Mouse (Mus musculus) ES-Bruce4 (cell line): ENCODE data around the gene Plekhg4. TPM values are rescaled to one million over a fixed set of nuclear protein-coding genes. Genes with fewer than 3 reads are reported as not detected.

Experiments
- H3K27ac ChIP-seq: 2 replicates; pipeline ENCODE4 v1.5.1; 2012; ENCODE audit warnings: low read length, inconsistent platforms; ENCODE audit not compliant: insufficient read depth
- H3K27me3 ChIP-seq: 2 replicates; pipeline ENCODE4 v1.6.1; 2012; ENCODE audit warnings: mild to moderate bottlenecking, low read length, inconsistent platforms; ENCODE audit not compliant: control insufficient read depth, poor library complexity, insufficient read depth, severe bottlenecking
- H3K36me3 ChIP-seq: 2 replicates; pipeline ENCODE4 v1.6.1; 2012; ENCODE audit warnings: inconsistent platforms, mild to moderate bottlenecking, low read length, moderate library complexity; ENCODE audit not compliant: control insufficient read depth, poor library complexity, insufficient read depth, severe bottlenecking
- H3K4me1 ChIP-seq: one replicate; pipeline ENCODE4 v1.8.1; 2011; ENCODE audit warnings: low read length; ENCODE audit not compliant: control insufficient read depth, insufficient read depth
- H3K4me3 ChIP-seq: 2 replicates; pipeline ENCODE4 v1.5.1; 2011; ENCODE audit warnings: low read depth, mild to moderate bottlenecking, low read length
- H3K9ac ChIP-seq: 2 replicates; pipeline ENCODE4 v1.6.1; 2012; ENCODE audit warnings: low read depth, mild to moderate bottlenecking, inconsistent platforms; ENCODE audit not compliant: poor library complexity, severe bottlenecking
- H3K9me3 ChIP-seq: replicated peaks from 2 replicates; pipeline ENCODE4 v1.6.1; 2012; ENCODE audit warnings: mild to moderate bottlenecking, low read length, inconsistent platforms; ENCODE audit not compliant: control insufficient read depth, poor library complexity, insufficient read depth, severe bottlenecking
- CTCF ChIP-seq: IDR thresholded peaks from one replicate; pipeline ENCODE4 v1.8.1; 2011; ENCODE audit warnings: low read depth, low read length
- EP300 ChIP-seq: IDR thresholded peaks from 2 replicates; pipeline ENCODE4 v1.6.1; 2011; ENCODE audit warnings: low read depth, low read length; ENCODE audit not compliant: insufficient read depth
- POLR2A ChIP-seq: IDR thresholded peaks from one replicate; pipeline ENCODE4 v1.8.1; 2011; ENCODE audit warnings: low read length; ENCODE audit not compliant: insufficient read depth
- polyA plus RNA-seq: library from polyadenylated mRNA; stranded (reverse); fragments of >200 nt; gene quantifications from 2 replicates; pipeline ENCODE4 v1.2.4, GENCODE M21; 2011; ENCODE audit warnings: low read depth; ENCODE audit not compliant: missing spikeins, insufficient read depth, insufficient read length

The Plekhg4 gene
- polyA plus RNA-seq, 1 experiment: 3.2 TPM

DNA sequence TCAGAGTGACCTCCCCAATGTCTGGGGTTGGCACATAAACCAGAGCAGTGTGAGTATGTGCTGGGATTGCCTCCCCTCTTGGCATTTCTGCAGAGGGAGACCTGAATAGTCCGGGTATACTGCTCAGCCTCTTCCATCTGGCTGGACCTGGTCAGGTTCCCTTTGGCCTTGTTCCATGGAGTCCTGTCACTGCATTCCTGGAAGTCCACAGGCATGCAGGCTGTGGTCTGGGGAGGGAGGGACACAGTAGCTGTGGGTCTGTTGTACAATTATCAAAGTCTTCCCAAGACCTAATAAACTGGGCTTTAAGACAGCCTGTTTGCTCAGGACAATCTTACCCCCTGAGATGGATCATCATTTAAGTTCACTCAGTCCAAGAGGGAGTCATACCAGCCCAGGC lies 14.1 kb downstream of the Plekhg4 start:
- TF ChIP-seq CTCF (no peak), POLR2A (no peak), EP300 (no peak)
- Histone ChIP-seq H3K4me1 (no peaks in the 10 kb centered on the region), H3K9me3 (no peaks in the 10 kb centered on the region), H3K27ac (no peak overlapping the region), H3K4me3 (no peak overlapping the region), H3K9ac (no peak overlapping the region), H3K27me3 (no peaks in the 10 kb centered on the region), H3K36me3 (no peaks in the 10 kb centered on the region)

DNA sequence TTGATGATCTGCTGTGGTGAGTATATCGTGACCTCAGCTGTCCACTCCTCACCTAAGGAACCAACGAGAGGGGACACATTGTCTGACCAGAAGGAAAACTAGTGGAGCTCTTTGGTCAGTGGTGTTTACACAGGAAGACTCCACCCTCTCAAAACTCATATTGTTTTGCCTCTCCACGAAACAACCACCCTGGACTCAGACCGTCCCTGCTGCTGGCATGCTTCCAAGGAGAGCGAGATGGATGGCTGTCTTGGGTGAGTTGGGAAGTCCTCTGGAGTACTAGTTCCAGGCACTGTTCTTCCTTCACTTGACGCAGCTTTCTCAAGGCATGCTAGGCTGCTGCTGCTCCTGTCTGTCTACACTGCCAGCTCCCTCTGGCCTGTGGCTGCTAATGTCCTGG lies 16.0 kb downstream of the Plekhg4 start:
- Histone ChIP-seq H3K9me3 (no peaks in the 10 kb centered on the region), H3K9ac (no peak overlapping the region), H3K36me3 (no peaks in the 10 kb centered on the region), H3K4me1 (no peaks in the 10 kb centered on the region), H3K4me3 (no peak overlapping the region), H3K27me3 (no peaks in the 10 kb centered on the region), H3K27ac (no peak overlapping the region)
- TF ChIP-seq CTCF (no peak), EP300 (no peak), POLR2A (no peak)

- Histone ChIP-seq H3K36me3 (no peaks in the 10 kb centered on the region), H3K27ac (no peak overlapping the region), H3K9ac (no peak overlapping the region), H3K27me3 (no peaks in the 10 kb centered on the region), H3K4me1 (no peaks in the 10 kb centered on the region), H3K9me3 (no peaks in the 10 kb centered on the region), H3K4me3 (no peak overlapping the region)
- TF ChIP-seq POLR2A: no peak
- no peak for TF ChIP-seq CTCF
- TF ChIP-seq EP300: no peak
Measured at GRCm38 (mm10) chr8:105393089-105393787, 20.2 kb downstream of the Plekhg4 start.

DNA sequence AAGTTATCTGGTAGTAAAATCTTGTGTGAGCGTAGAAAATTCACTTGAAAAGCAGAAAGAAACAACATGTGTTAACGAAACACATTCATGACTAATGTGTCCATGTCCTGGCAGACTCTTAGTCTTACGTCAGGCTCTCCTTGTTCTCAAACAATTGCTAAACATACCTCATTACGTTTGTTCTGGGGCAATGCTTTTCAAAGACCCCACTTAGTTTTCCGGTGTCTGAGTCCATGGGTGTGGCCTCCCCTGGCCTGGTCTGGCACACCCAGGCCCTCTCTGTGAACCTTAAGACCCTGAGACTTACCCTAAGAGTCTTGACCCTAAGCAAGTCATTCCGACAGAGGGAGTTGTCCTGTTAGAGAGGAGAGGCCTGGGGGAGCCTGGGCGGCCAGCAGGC lies 20.8 kb downstream of the Plekhg4 start:
- no peaks in the 10 kb centered on the region for H3K36me3 ChIP-seq
- TF ChIP-seq CTCF (no peak), POLR2A (no peak), EP300 (no peak)
- H3K4me1 ChIP-seq: no peaks in the 10 kb centered on the region
- H3K9ac ChIP-seq: no peak overlapping the region
- H3K27ac ChIP-seq: no peak overlapping the region
- H3K27me3 ChIP-seq: no peaks in the 10 kb centered on the region
- H3K9me3 ChIP-seq: no peaks in the 10 kb centered on the region
- H3K4me3 ChIP-seq: no peak overlapping the region

DNA sequence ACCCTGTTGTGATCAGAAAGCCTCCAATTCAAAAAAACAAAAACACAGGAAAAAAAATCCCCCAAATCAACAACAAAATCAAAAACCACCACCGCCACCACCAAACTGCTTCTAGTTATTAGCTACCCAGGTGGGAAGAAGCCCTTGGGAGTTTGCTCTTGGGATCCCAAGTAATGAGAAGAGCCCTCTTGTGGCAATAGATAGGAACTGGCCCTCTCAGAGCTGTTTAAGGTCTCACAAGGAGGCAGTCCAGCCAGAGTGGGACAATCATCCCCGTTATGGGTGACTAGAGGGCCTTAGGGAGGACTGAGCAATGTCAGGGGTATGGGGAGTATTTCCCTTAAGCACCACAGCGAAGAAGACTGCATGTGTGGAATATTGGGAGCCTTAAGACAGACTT lies 24.7 kb downstream of the Plekhg4 start:
- no peak overlapping the region for H3K9ac ChIP-seq
- no peaks in the 10 kb centered on the region for H3K9me3 ChIP-seq
- no peaks in the 10 kb centered on the region for H3K27me3 ChIP-seq
- no peak overlapping the region for H3K27ac ChIP-seq
- no peak overlapping the region for H3K4me3 ChIP-seq
- no peaks in the 10 kb centered on the region for H3K36me3 ChIP-seq
- no peaks in the 10 kb centered on the region for H3K4me1 ChIP-seq
- TF ChIP-seq CTCF: peak; percentile 40
- no peak for TF ChIP-seq EP300
- no peak for TF ChIP-seq POLR2A

GRCm38 (mm10) chr8:105400016-105400415 lies 26.9 kb downstream of the Plekhg4 start:
- no peaks in the 10 kb centered on the region for H3K27me3 ChIP-seq
- TF ChIP-seq POLR2A (no peak), CTCF (no peak), EP300 (no peak)
- H3K27ac ChIP-seq: no peak overlapping the region
- H3K36me3 ChIP-seq: no peaks in the 10 kb centered on the region
- H3K4me1 ChIP-seq: no peaks in the 10 kb centered on the region
- no peaks in the 10 kb centered on the region for H3K9me3 ChIP-seq
- H3K9ac ChIP-seq: no peak overlapping the region
- H3K4me3 ChIP-seq: no peak overlapping the region
